Mouse (Mus musculus): Measurements from ENCODE around the gene Nlrc4. TPM values are rescaled to one million over a fixed set of nuclear protein-coding genes. Genes with fewer than 3 reads are reported as not detected.

Nlrc4 gene
- polyA plus RNA-seq, 1 experiment, result 0.55 TPM

DNA sequence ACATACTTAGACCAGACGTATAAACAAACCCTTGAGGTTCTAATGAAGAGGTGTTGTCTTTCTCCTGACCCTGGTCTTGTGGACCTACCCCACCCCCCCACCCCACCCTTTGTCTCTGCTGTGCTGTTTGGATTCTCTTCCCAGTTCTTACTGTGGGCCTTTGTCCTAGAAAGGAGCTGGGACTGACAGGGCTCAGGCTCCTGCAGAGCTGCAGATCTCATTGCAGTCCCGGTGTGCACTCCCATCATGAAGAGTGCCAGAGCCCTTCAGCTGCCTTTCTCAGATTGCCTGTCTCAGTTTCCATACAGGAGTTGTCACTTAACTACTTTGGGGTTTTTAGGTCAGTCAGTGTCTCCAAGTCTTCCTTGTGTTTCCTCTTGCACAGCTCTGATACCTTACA lies 38.3 kb downstream of the Nlrc4 start:
- H3K36me3 ChIP-seq (ENCODE audit: control insufficient read depth, insufficient read depth, low read length, poor library complexity, severe bottlenecking), result peaks cover 9% of the 10 kb centered on the region
- no peaks in the 10 kb centered on the region for H3K9me3 ChIP-seq (replicated peaks; ENCODE audit: control insufficient read depth, insufficient read depth, low read length, poor library complexity, severe bottlenecking)
- H3K4me3 ChIP-seq (ENCODE audit: low read depth, low read length), result no peak overlapping the region
- no peaks in the 10 kb centered on the region for H3K27me3 ChIP-seq (ENCODE audit: control insufficient read depth, insufficient read depth, low read length, poor library complexity, severe bottlenecking)
- peaks cover 7% of the 10 kb centered on the region for H3K4me1 ChIP-seq (ENCODE audit: control insufficient read depth, insufficient read depth, low read length)
- H3K9ac ChIP-seq (ENCODE audit: low read depth, poor library complexity, severe bottlenecking), result no peak overlapping the region
- H3K27ac ChIP-seq (ENCODE audit: insufficient read depth, low read length), result no peak overlapping the region
- TF ChIP-seq CTCF (IDR thresholded peaks at IDR 0.05; ENCODE audit: low read depth, low read length), result no peak
- TF ChIP-seq EP300 (IDR thresholded peaks at IDR 0.05; ENCODE audit: insufficient read depth, low read depth, low read length), result no peak
- TF ChIP-seq POLR2A (IDR thresholded peaks at IDR 0.05; ENCODE audit: insufficient read depth, low read length), result no peak

DNA sequence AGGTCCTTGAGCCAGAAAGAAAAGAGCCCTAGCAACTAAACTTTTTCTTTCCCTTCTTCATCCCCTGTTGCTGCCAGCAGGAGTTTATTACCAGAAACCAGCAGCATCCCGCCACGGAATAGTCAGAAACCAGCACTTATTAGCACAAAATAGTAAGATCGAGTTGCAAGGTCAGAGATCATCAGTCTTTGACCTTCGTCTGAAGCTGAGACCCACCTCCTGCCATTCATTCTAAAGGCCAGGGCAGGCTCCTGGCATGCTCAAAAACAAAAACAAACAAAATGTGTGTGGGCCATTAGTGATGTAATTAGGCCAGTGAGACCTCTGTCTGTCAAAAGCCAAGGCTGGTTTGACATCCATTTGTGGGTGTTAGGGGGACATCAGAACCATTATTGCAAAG lies 40.8 kb downstream of the Nlrc4 start:
- no peak overlapping the region for H3K27ac ChIP-seq (ENCODE audit: insufficient read depth, low read length)
- H3K36me3 ChIP-seq (ENCODE audit: control insufficient read depth, insufficient read depth, low read length, poor library complexity, severe bottlenecking), result peaks cover 5% of the 10 kb centered on the region
- no peak overlapping the region for H3K9ac ChIP-seq (ENCODE audit: low read depth, poor library complexity, severe bottlenecking)
- H3K4me1 ChIP-seq (ENCODE audit: control insufficient read depth, insufficient read depth, low read length), result peaks cover 7% of the 10 kb centered on the region
- no peak for TF ChIP-seq EP300 (IDR thresholded peaks at IDR 0.05; ENCODE audit: insufficient read depth, low read depth, low read length)
- TF ChIP-seq POLR2A (IDR thresholded peaks at IDR 0.05; ENCODE audit: insufficient read depth, low read length), result no peak
- no peak for TF ChIP-seq CTCF (IDR thresholded peaks at IDR 0.05; ENCODE audit: low read depth, low read length)
- no peaks in the 10 kb centered on the region for H3K9me3 ChIP-seq (replicated peaks; ENCODE audit: control insufficient read depth, insufficient read depth, low read length, poor library complexity, severe bottlenecking)
- no peak overlapping the region for H3K4me3 ChIP-seq (ENCODE audit: low read depth, low read length)
- H3K27me3 ChIP-seq (ENCODE audit: control insufficient read depth, insufficient read depth, low read length, poor library complexity, severe bottlenecking), result no peaks in the 10 kb centered on the region

DNA sequence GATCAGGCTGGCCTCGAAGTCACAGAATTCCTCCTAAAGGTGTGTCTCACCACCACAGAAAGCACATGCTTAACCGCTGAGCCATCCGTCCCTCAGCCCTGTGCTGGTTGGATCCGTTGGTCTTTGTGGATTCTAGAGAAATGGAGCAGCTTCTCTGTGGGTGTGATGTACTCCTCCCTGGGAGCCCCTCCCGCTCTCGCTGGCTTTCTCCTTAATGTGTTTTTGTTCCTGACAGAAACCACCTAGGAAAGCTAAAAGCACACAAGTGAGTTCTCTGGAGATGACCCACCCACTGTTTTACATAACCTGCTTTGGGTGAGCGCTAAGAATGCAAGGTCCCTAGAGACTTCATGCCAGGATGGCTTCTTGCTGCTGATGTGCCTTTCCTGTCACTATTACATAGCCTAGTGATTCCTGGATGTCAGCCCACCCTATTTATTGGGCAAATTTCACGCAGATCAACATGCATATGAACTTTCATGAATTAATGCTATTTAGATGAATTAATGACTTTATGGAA lies 42.0 kb downstream of the Nlrc4 start:
- H3K4me1 ChIP-seq (ENCODE audit: control insufficient read depth, insufficient read depth, low read length), result peaks cover 7% of the 10 kb centered on the region
- no peaks in the 10 kb centered on the region for H3K9me3 ChIP-seq (replicated peaks; ENCODE audit: control insufficient read depth, insufficient read depth, low read length, poor library complexity, severe bottlenecking)
- H3K4me3 ChIP-seq (ENCODE audit: low read depth, low read length), result no peak overlapping the region
- H3K27ac ChIP-seq (ENCODE audit: insufficient read depth, low read length), result peak overlapping the region; percentile 9; the same call in 1 of the 2 replicates
- no peak for TF ChIP-seq EP300 (IDR thresholded peaks at IDR 0.05; ENCODE audit: insufficient read depth, low read depth, low read length)
- TF ChIP-seq POLR2A (IDR thresholded peaks at IDR 0.05; ENCODE audit: insufficient read depth, low read length), result no peak
- no peak for TF ChIP-seq CTCF (IDR thresholded peaks at IDR 0.05; ENCODE audit: low read depth, low read length)
- peaks cover 3% of the 10 kb centered on the region; the same call in 1 of the 2 replicates for H3K36me3 ChIP-seq (ENCODE audit: control insufficient read depth, insufficient read depth, low read length, poor library complexity, severe bottlenecking)
- no peak overlapping the region for H3K9ac ChIP-seq (ENCODE audit: low read depth, poor library complexity, severe bottlenecking)
- no peaks in the 10 kb centered on the region for H3K27me3 ChIP-seq (ENCODE audit: control insufficient read depth, insufficient read depth, low read length, poor library complexity, severe bottlenecking)

DNA sequence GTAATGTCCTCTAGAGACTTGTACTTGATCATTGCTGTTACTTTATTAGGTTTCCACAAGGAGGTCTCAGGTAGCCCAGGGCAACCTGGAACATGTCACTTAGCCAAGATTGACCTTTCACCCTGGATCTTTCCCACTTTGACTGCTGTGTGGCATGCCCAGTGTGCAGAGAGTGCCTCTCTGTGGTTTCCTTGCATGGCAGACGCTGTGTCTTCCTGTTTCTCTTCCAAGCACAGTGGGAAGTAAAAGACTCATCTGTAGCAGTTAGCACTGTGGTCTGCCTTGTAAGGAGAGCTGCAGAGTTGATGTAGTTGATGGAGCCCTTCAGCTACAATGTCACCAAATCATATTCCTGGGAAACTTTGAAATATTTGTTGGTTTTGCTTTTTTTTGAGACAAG lies 44.3 kb downstream of the Nlrc4 start:
- no peaks in the 10 kb centered on the region for H3K9me3 ChIP-seq (replicated peaks; ENCODE audit: control insufficient read depth, insufficient read depth, low read length, poor library complexity, severe bottlenecking)
- H3K4me3 ChIP-seq (ENCODE audit: low read depth, low read length), result no peak overlapping the region
- TF ChIP-seq CTCF (IDR thresholded peaks at IDR 0.05; ENCODE audit: low read depth, low read length) (no peak), POLR2A (IDR thresholded peaks at IDR 0.05; ENCODE audit: insufficient read depth, low read length) (no peak), EP300 (IDR thresholded peaks at IDR 0.05; ENCODE audit: insufficient read depth, low read depth, low read length) (no peak)
- peaks cover 6% of the 10 kb centered on the region for H3K36me3 ChIP-seq (ENCODE audit: control insufficient read depth, insufficient read depth, low read length, poor library complexity, severe bottlenecking)
- H3K27me3 ChIP-seq (ENCODE audit: control insufficient read depth, insufficient read depth, low read length, poor library complexity, severe bottlenecking), result no peaks in the 10 kb centered on the region
- peaks cover 2% of the 10 kb centered on the region for H3K4me1 ChIP-seq (ENCODE audit: control insufficient read depth, insufficient read depth, low read length)
- no peak overlapping the region for H3K27ac ChIP-seq (ENCODE audit: insufficient read depth, low read length)
- no peak overlapping the region for H3K9ac ChIP-seq (ENCODE audit: low read depth, poor library complexity, severe bottlenecking)

DNA sequence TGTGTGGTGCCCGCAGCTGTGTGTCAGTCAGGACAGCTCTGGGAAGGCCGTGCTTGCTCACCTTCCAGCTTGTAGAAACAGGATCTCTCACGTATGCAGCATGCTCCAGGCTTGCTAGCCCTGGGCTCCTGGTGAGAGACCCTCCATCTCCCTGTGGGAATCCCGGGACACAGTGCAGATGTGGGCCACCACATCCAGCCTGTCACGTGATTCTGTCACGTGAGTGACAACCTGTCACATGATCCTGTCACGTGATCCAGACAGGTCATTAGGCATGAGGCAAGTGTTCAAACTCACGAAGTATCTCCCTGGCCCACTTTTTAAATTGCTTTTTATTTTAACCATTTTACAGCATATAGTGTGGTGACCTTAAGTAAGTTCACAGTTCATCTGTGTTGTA lies 45.6 kb downstream of the Nlrc4 start:
- H3K4me1 ChIP-seq (ENCODE audit: control insufficient read depth, insufficient read depth, low read length), result peaks cover 2% of the 10 kb centered on the region
- no peak overlapping the region for H3K4me3 ChIP-seq (ENCODE audit: low read depth, low read length)
- no peak overlapping the region for H3K9ac ChIP-seq (ENCODE audit: low read depth, poor library complexity, severe bottlenecking)
- H3K27me3 ChIP-seq (ENCODE audit: control insufficient read depth, insufficient read depth, low read length, poor library complexity, severe bottlenecking), result no peaks in the 10 kb centered on the region
- H3K9me3 ChIP-seq (replicated peaks; ENCODE audit: control insufficient read depth, insufficient read depth, low read length, poor library complexity, severe bottlenecking), result no peaks in the 10 kb centered on the region
- H3K27ac ChIP-seq (ENCODE audit: insufficient read depth, low read length), result no peak overlapping the region
- TF ChIP-seq POLR2A (IDR thresholded peaks at IDR 0.05; ENCODE audit: insufficient read depth, low read length) (no peak), EP300 (IDR thresholded peaks at IDR 0.05; ENCODE audit: insufficient read depth, low read depth, low read length) (no peak), CTCF (IDR thresholded peaks at IDR 0.05; ENCODE audit: low read depth, low read length) (no peak)
- H3K36me3 ChIP-seq (ENCODE audit: control insufficient read depth, insufficient read depth, low read length, poor library complexity, severe bottlenecking), result peaks cover 7% of the 10 kb centered on the region

DNA sequence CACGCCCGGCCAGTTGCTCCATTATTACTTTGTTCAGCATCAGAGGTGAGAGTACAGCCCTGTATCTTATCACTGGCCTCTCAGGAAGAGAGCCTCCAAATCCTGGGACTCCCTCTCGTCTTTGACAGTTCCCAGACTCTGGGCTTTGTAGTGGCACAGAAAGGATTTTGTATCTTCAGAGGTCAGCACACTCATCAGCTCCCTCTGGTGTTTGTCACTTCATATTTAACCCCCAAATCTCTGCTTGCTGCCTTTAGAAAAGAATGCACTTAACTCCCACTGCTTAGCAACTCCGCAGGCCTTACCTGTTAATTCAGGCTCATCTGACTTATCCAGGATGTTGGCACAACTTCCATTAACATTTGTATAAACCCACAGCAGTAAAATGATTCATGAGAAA lies 49.2 kb downstream of the Nlrc4 start:
- peaks cover 8% of the 10 kb centered on the region for H3K36me3 ChIP-seq (ENCODE audit: control insufficient read depth, insufficient read depth, low read length, poor library complexity, severe bottlenecking)
- TF ChIP-seq CTCF (IDR thresholded peaks at IDR 0.05; ENCODE audit: low read depth, low read length), result no peak
- no peak for TF ChIP-seq POLR2A (IDR thresholded peaks at IDR 0.05; ENCODE audit: insufficient read depth, low read length)
- no peak for TF ChIP-seq EP300 (IDR thresholded peaks at IDR 0.05; ENCODE audit: insufficient read depth, low read depth, low read length)

More for the DNA sequence above, 49.2 kb downstream of the Nlrc4 start:
- H3K27me3 ChIP-seq (ENCODE audit: control insufficient read depth, insufficient read depth, low read length, poor library complexity, severe bottlenecking), result no peaks in the 10 kb centered on the region
- H3K27ac ChIP-seq (ENCODE audit: insufficient read depth, low read length), result no peak overlapping the region; the same call in 1 of the 2 replicates
- no peaks in the 10 kb centered on the region for H3K4me1 ChIP-seq (ENCODE audit: control insufficient read depth, insufficient read depth, low read length)
- no peak overlapping the region for H3K4me3 ChIP-seq (ENCODE audit: low read depth, low read length)
- no peak overlapping the region for H3K9ac ChIP-seq (ENCODE audit: low read depth, poor library complexity, severe bottlenecking)
- no peaks in the 10 kb centered on the region for H3K9me3 ChIP-seq (replicated peaks; ENCODE audit: control insufficient read depth, insufficient read depth, low read length, poor library complexity, severe bottlenecking)

Measured in ES-Bruce4 (cell line).